Mouse (Mus musculus) stomach, postnatal 0 days (tissue): ENCODE data around the gene Nmi.

Source experiments
- CTCF ChIP-seq: IDR thresholded peaks from 2 replicates; pipeline ENCODE4 v1.5.1; 2016; ENCODE audit warnings: antibody characterized with exemption, low read depth, mild to moderate bottlenecking, moderate library complexity
- EP300 ChIP-seq: optimal IDR thresholded peaks from 2 replicates; pipeline ENCODE3; 2016; ENCODE audit warnings: antibody characterized with exemption

- TF ChIP-seq CTCF (no peak), EP300 (no peak)
Measured at GRCm38 (mm10) chr2:51989559-51989958, 16.3 kb upstream of the Nmi start.
